Mouse (Mus musculus): ENCODE measurements around the gene Cysltr2. TPM values are rescaled to one million over a fixed set of nuclear protein-coding genes. Genes with fewer than 3 reads are reported as not detected.

The Cysltr2 gene
- total and polyA plus RNA-seq, 2 experiments: 0.77 to 1.1 TPM

- peak; percentile 89 for DNase-seq (ENCODE audit: extremely low read depth, low read depth, low spot score)
- no peaks in the 10 kb centered on the region for H3K36me3 ChIP-seq (ENCODE audit: control insufficient read depth, insufficient read depth, low read length)
- peaks cover 6% of the 10 kb centered on the region; the same call in 1 of the 2 replicates for H3K4me1 ChIP-seq (ENCODE audit: control insufficient read depth, insufficient read depth, low read length)
- H3K79me2 ChIP-seq (ENCODE audit: control insufficient read depth, insufficient read depth, low read length): no peaks in the 10 kb centered on the region
- TF ChIP-seq CTCF (IDR thresholded peaks at IDR 0.05; ENCODE audit: low read depth, low read length): no peak
- no peak overlapping the region for H3K9ac ChIP-seq (ENCODE audit: low read depth, low read length)
- no peaks in the 10 kb centered on the region for H3K27me3 ChIP-seq (ENCODE audit: control insufficient read depth, insufficient read depth, low read length)
- H3K27ac ChIP-seq (replicated peaks; ENCODE audit: insufficient read depth, low read depth, low read length): no peak overlapping the region; the same call in 1 of the 2 replicates
- no peak overlapping the region for H3K4me3 ChIP-seq (ENCODE audit: insufficient read depth, low read depth, low read length)
- 20% methylated on average over 9 of the region's 9 CpGs for WGBS
Observed at GRCm38 (mm10) chr14:73045199-73045928, 3.5 kb downstream of the Cysltr2 start.

- Histone ChIP-seq H3K9ac (ENCODE audit: low read depth, low read length) (no peak overlapping the region), H3K79me2 (ENCODE audit: control insufficient read depth, insufficient read depth, low read length) (no peaks in the 10 kb centered on the region), H3K4me1 (ENCODE audit: control insufficient read depth, insufficient read depth, low read length) (peaks cover 6% of the 10 kb centered on the region; the same call in 1 of the 2 replicates), H3K36me3 (ENCODE audit: control insufficient read depth, insufficient read depth, low read length) (no peaks in the 10 kb centered on the region), H3K27ac (replicated peaks; ENCODE audit: insufficient read depth, low read depth, low read length) (no peak overlapping the region), H3K4me3 (ENCODE audit: insufficient read depth, low read depth, low read length) (no peak overlapping the region), H3K27me3 (ENCODE audit: control insufficient read depth, insufficient read depth, low read length) (no peaks in the 10 kb centered on the region)
- no peak for TF ChIP-seq POLR2A (IDR thresholded peaks at IDR 0.05; ENCODE audit: extremely low read depth, insufficient read depth, low read length)
- TF ChIP-seq CTCF (IDR thresholded peaks at IDR 0.05; ENCODE audit: low read depth, low read length): no peak
- DNase-seq (ENCODE audit: extremely low read depth, low read depth, low spot score): no peak
- 36% methylated on average over 2 of the region's 2 CpGs for WGBS
Observed at GRCm38 (mm10) chr14:73041689-73042088, 7.2 kb downstream of the Cysltr2 start.

GRCm38 (mm10) chr14:73033290-73033689, 15.6 kb downstream of the Cysltr2 start:
- Histone ChIP-seq H3K4me1 (ENCODE audit: control insufficient read depth, insufficient read depth, low read length) (no peaks in the 10 kb centered on the region), H3K4me3 (ENCODE audit: insufficient read depth, low read depth, low read length) (no peak overlapping the region)

GRCm38 (mm10) chr14:73031218-73031617, 17.7 kb downstream of the Cysltr2 start:
- 90% methylated on average over 3 of the region's 3 CpGs for WGBS

More at GRCm38 (mm10) chr14:73033290-73033689, 15.6 kb downstream of the Cysltr2 start:
- no peak overlapping the region for H3K27ac ChIP-seq (replicated peaks; ENCODE audit: insufficient read depth, low read depth, low read length)
- whole genome bisulfite sequencing: 45% methylated on average over 3 of the region's 3 CpGs
- H3K79me2 ChIP-seq (ENCODE audit: control insufficient read depth, insufficient read depth, low read length): no peaks in the 10 kb centered on the region
- no peak for TF ChIP-seq CTCF (IDR thresholded peaks at IDR 0.05; ENCODE audit: low read depth, low read length)
- no peak for TF ChIP-seq POLR2A (IDR thresholded peaks at IDR 0.05; ENCODE audit: extremely low read depth, insufficient read depth, low read length)
- no peak overlapping the region for H3K9ac ChIP-seq (ENCODE audit: low read depth, low read length)
- H3K27me3 ChIP-seq (ENCODE audit: control insufficient read depth, insufficient read depth, low read length): no peaks in the 10 kb centered on the region
- no peaks in the 10 kb centered on the region for H3K36me3 ChIP-seq (ENCODE audit: control insufficient read depth, insufficient read depth, low read length)
- no peak for DNase-seq (ENCODE audit: extremely low read depth, low read depth, low spot score)

GRCm38 (mm10) chr14:73017272-73017671, 31.6 kb downstream of the Cysltr2 start:
- no peak overlapping the region for H3K27ac ChIP-seq (replicated peaks; ENCODE audit: insufficient read depth, low read depth, low read length)
- no peaks in the 10 kb centered on the region for H3K79me2 ChIP-seq (ENCODE audit: control insufficient read depth, insufficient read depth, low read length)
- no peaks in the 10 kb centered on the region for H3K36me3 ChIP-seq (ENCODE audit: control insufficient read depth, insufficient read depth, low read length)
- no peaks in the 10 kb centered on the region for H3K27me3 ChIP-seq (ENCODE audit: control insufficient read depth, insufficient read depth, low read length)
- peak; percentile 82 for DNase-seq (ENCODE audit: extremely low read depth, low read depth, low spot score)
- TF ChIP-seq CTCF (IDR thresholded peaks at IDR 0.05; ENCODE audit: low read depth, low read length) (no peak), POLR2A (IDR thresholded peaks at IDR 0.05; ENCODE audit: extremely low read depth, insufficient read depth, low read length) (no peak)
- no peak overlapping the region for H3K9ac ChIP-seq (ENCODE audit: low read depth, low read length)
- H3K4me3 ChIP-seq (ENCODE audit: insufficient read depth, low read depth, low read length): no peak overlapping the region
- 24% methylated on average over 3 of the region's 3 CpGs for WGBS
- no peaks in the 10 kb centered on the region; the same call in 1 of the 2 replicates for H3K4me1 ChIP-seq (ENCODE audit: control insufficient read depth, insufficient read depth, low read length)

More at GRCm38 (mm10) chr14:73031218-73031617, 17.7 kb downstream of the Cysltr2 start:
- H3K79me2 ChIP-seq (ENCODE audit: control insufficient read depth, insufficient read depth, low read length): no peaks in the 10 kb centered on the region
- H3K27me3 ChIP-seq (ENCODE audit: control insufficient read depth, insufficient read depth, low read length): no peaks in the 10 kb centered on the region
- H3K36me3 ChIP-seq (ENCODE audit: control insufficient read depth, insufficient read depth, low read length): no peaks in the 10 kb centered on the region
- H3K9ac ChIP-seq (ENCODE audit: low read depth, low read length): no peak overlapping the region
- no peaks in the 10 kb centered on the region for H3K4me1 ChIP-seq (ENCODE audit: control insufficient read depth, insufficient read depth, low read length)
- TF ChIP-seq CTCF (IDR thresholded peaks at IDR 0.05; ENCODE audit: low read depth, low read length) (no peak), POLR2A (IDR thresholded peaks at IDR 0.05; ENCODE audit: extremely low read depth, insufficient read depth, low read length) (no peak)
- no peak for DNase-seq (ENCODE audit: extremely low read depth, low read depth, low spot score)
- no peak overlapping the region for H3K27ac ChIP-seq (replicated peaks; ENCODE audit: insufficient read depth, low read depth, low read length)
- no peak overlapping the region for H3K4me3 ChIP-seq (ENCODE audit: insufficient read depth, low read depth, low read length)

GRCm38 (mm10) chr14:73015386-73015785, 33.5 kb downstream of the Cysltr2 start:
- no peak overlapping the region for H3K9ac ChIP-seq (ENCODE audit: low read depth, low read length)
- no peak for DNase-seq (ENCODE audit: extremely low read depth, low read depth, low spot score)
- TF ChIP-seq CTCF (IDR thresholded peaks at IDR 0.05; ENCODE audit: low read depth, low read length) (no peak), POLR2A (IDR thresholded peaks at IDR 0.05; ENCODE audit: extremely low read depth, insufficient read depth, low read length) (no peak)
- H3K4me3 ChIP-seq (ENCODE audit: insufficient read depth, low read depth, low read length): no peak overlapping the region
- H3K4me1 ChIP-seq (ENCODE audit: control insufficient read depth, insufficient read depth, low read length): no peaks in the 10 kb centered on the region; the same call in 1 of the 2 replicates
- H3K79me2 ChIP-seq (ENCODE audit: control insufficient read depth, insufficient read depth, low read length): no peaks in the 10 kb centered on the region
- no peaks in the 10 kb centered on the region for H3K27me3 ChIP-seq (ENCODE audit: control insufficient read depth, insufficient read depth, low read length)
- WGBS: 76% methylated on average over 6 of the region's 6 CpGs
- H3K27ac ChIP-seq (replicated peaks; ENCODE audit: insufficient read depth, low read depth, low read length): no peak overlapping the region
- H3K36me3 ChIP-seq (ENCODE audit: control insufficient read depth, insufficient read depth, low read length): no peaks in the 10 kb centered on the region

Measured in liver, adult 2 months (tissue).